23 mouse cellular contexts compared by ENCODE assay signal in genomic region chr3:156886915-156887314, GRCm38 (mm10).
"Had no signal": no experiment of that assay in that cellular context is flagged by ENCODE, and none has a peak within 500 bp of the region (broad histone marks: within the 10 kb centered on the region; RNA-seq: fewer than 3 reads in every experiment).

No protein-coding gene starts in this region.

- H3K4me1 ChIP-seq: heart, embryonic 10.5 days; heart, embryonic 12.5 days; hindbrain, embryonic 12.5 days; intestine, embryonic 15.5 days; limb, embryonic 10.5 days; limb, embryonic 12.5 days; liver, embryonic 12.5 days had no signal

- H3K4me2 ChIP-seq: heart, embryonic 12.5 days; hindbrain, embryonic 12.5 days; intestine, embryonic 15.5 days; limb, embryonic 12.5 days; liver, embryonic 12.5 days had no signal

- H3K9me3 ChIP-seq: heart, embryonic 10.5 days; heart, embryonic 12.5 days; hindbrain, embryonic 12.5 days; intestine, embryonic 15.5 days; limb, embryonic 10.5 days; limb, embryonic 12.5 days; liver, embryonic 12.5 days had no signal

- H3K36me3 ChIP-seq: heart, embryonic 10.5 days; heart, embryonic 12.5 days; hindbrain, embryonic 12.5 days; intestine, embryonic 15.5 days; limb, embryonic 10.5 days; limb, embryonic 12.5 days; liver, embryonic 12.5 days had no signal

- H3K27me3 ChIP-seq: heart, embryonic 12.5 days; hindbrain, embryonic 12.5 days; intestine, embryonic 15.5 days; limb, embryonic 12.5 days; liver, embryonic 12.5 days had no signal

- ATAC-seq: forebrain, embryonic 16.5 days; inflammation-experienced regulatory T-cells, adult 6 months; intestine, embryonic 15.5 days; intestine, postnatal 0 days; liver, embryonic 12.5 days had no signal

- H3K27ac ChIP-seq: gastrocnemius, adult 2 months; heart, embryonic 10.5 days; hindbrain, embryonic 12.5 days; intestine, embryonic 15.5 days; layer of hippocampus, adult 2 months; left cerebral cortex, adult 2 months; limb, embryonic 10.5 days; limb, embryonic 12.5 days; liver, embryonic 12.5 days had no signal

- H3K4me3 ChIP-seq: gastrocnemius, adult 2 months; heart, embryonic 10.5 days; heart, embryonic 12.5 days; hindbrain, embryonic 12.5 days; intestine, embryonic 15.5 days; layer of hippocampus, adult 2 months; left cerebral cortex, adult 2 months; limb, embryonic 10.5 days; limb, embryonic 12.5 days; liver, embryonic 12.5 days had no signal

- DNase-seq: gastrocnemius, adult 2 months; gastrocnemius, postnatal 10 days; gastrocnemius, postnatal 25 days; heart, adult 18-20 months; heart, postnatal 10 days; heart, postnatal 4 days; kidney, adult 18-20 months; kidney, adult 8-10 months; kidney, postnatal 10 days; kidney, postnatal 25 days; kidney, postnatal 4 days had no signal

- H3K9ac ChIP-seq: heart, embryonic 12.5 days; hindbrain, embryonic 12.5 days; intestine, embryonic 15.5 days; limb, embryonic 12.5 days; liver, embryonic 12.5 days had no signal
